Mouse (Mus musculus): ENCODE results near the gene Gm20662. TPM values are rescaled to one million over a fixed set of nuclear protein-coding genes. Genes with fewer than 3 reads are reported as not detected.

Gene Gm20662
- polyA plus RNA-seq, 1 experiment from 2014 or later, result 0.96 TPM

GRCm38 (mm10) chr9:107992197-107992596, 4.0 kb upstream of the Gm20662 start, which contains the start of gene Cdhr4:
Cdhr4 (plus strand) TSS chr9:107992497.
- H3K27ac ChIP-seq (replicated peaks; ENCODE audit: low read depth, low read length), result 0 out of 2 replicates have a peak within 1 kb of the TSS, but pooled peaks have one; percentile 21
- H3K4me1 ChIP-seq (ENCODE audit: control insufficient read depth, insufficient read depth, low read length), result peaks cover 3% of the 10 kb centered on the region; the same call in 1 of the 2 replicates
- H3K9me3 ChIP-seq (ENCODE audit: control insufficient read depth, low read length), result no peaks in the 10 kb centered on the region
- no peaks in the 10 kb centered on the region for H3K36me3 ChIP-seq (ENCODE audit: control insufficient read depth, insufficient read depth, low read length)
- ATAC-seq (ENCODE audit: insufficient number of reproducible peaks, low FRiP score, low TSS enrichment, low read depth) (no peak), DNase-seq (ENCODE audit: low spot score) (no peak)
- H3K4me2 ChIP-seq (ENCODE audit: low read depth, severe bottlenecking), result no peak within 1 kb of the TSS
- H3K4me3 ChIP-seq (ENCODE audit: low read depth, low read length), result no peak within 1 kb of the TSS
- H3K9ac ChIP-seq (ENCODE audit: low read length), result 0 out of 2 replicates have a peak within 1 kb of the TSS, but pooled peaks have one; percentile 7
- 63% methylated on average over 2 of the region's 2 CpGs for WGBS
- H3K27me3 ChIP-seq (ENCODE audit: control insufficient read depth, insufficient read depth, low read length), result no peaks in the 10 kb centered on the region

DNA sequence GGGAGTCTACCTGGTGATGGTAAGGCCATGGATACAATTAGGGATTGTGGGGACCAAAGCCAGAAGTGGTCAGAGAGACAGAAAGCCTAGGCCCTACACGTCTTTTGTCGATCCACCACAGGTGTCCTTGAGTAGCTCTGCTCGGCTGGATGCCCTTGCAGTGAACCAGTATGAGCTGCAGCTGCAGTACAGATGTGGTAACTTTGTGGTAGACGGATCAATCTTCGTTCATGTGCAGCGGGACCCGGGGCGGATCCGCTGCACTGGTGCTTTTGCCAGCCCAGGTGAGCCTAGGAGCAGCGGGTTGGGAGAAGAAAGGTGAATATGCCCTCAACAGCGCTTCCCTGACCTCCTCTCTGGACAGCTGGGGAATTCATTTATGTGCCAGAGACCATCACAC, 3.1 kb upstream of the Gm20662 start:
- Histone ChIP-seq H3K27ac (replicated peaks; ENCODE audit: low read depth, low read length) (no peak overlapping the region), H3K4me2 (ENCODE audit: low read depth, severe bottlenecking) (no peak overlapping the region), H3K9ac (ENCODE audit: low read length) (no peak overlapping the region), H3K4me3 (ENCODE audit: low read depth, low read length) (no peak overlapping the region), H3K9me3 (ENCODE audit: control insufficient read depth, low read length) (no peaks in the 10 kb centered on the region), H3K4me1 (ENCODE audit: control insufficient read depth, insufficient read depth, low read length) (0 out of 2 replicates have a peak, but pooled peaks cover under 1% of the 10 kb centered on the region), H3K36me3 (ENCODE audit: control insufficient read depth, insufficient read depth, low read length) (no peaks in the 10 kb centered on the region), H3K27me3 (ENCODE audit: control insufficient read depth, insufficient read depth, low read length) (no peaks in the 10 kb centered on the region)
- DNase-seq (ENCODE audit: low spot score) (no peak), ATAC-seq (ENCODE audit: insufficient number of reproducible peaks, low FRiP score, low TSS enrichment, low read depth) (no peak)
- WGBS, result 83% methylated on average over 11 of the region's 11 CpGs

DNA sequence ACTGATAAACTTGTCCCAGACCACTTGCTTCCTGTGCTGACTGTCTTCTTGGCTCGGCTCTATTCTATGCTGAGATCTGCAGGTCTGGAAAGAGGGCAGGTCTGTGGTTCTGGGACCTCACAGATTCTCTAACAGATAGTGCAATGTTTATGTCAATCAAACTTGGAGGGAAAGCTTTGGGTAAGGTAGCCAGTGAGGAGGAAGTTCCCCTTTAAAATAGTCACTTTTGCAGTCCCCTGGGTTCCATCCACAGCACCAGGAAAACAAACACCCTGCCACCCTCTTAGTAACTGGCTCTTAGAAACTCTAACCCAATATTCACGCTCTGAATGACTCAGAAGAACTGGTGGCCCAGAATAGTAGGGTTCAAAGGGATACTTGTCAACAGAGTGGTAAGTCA, 1.7 kb upstream of the Gm20662 start:
- Histone ChIP-seq H3K27ac (replicated peaks; ENCODE audit: low read depth, low read length) (no peak overlapping the region), H3K4me3 (ENCODE audit: low read depth, low read length) (no peak overlapping the region), H3K27me3 (ENCODE audit: control insufficient read depth, insufficient read depth, low read length) (no peaks in the 10 kb centered on the region), H3K9ac (ENCODE audit: low read length) (no peak overlapping the region), H3K36me3 (ENCODE audit: control insufficient read depth, insufficient read depth, low read length) (no peaks in the 10 kb centered on the region), H3K9me3 (ENCODE audit: control insufficient read depth, low read length) (no peaks in the 10 kb centered on the region), H3K4me1 (ENCODE audit: control insufficient read depth, insufficient read depth, low read length) (no peaks in the 10 kb centered on the region), H3K4me2 (ENCODE audit: low read depth, severe bottlenecking) (no peak overlapping the region)
- ATAC-seq (ENCODE audit: insufficient number of reproducible peaks, low FRiP score, low TSS enrichment, low read depth), result no peak
- WGBS, result 59% methylated on average over 2 of the region's 2 CpGs
- no peak for DNase-seq (ENCODE audit: low spot score)

- Histone ChIP-seq H3K4me1 (ENCODE audit: control insufficient read depth, insufficient read depth, low read length) (no peaks in the 10 kb centered on the region), H3K36me3 (ENCODE audit: control insufficient read depth, insufficient read depth, low read length) (no peaks in the 10 kb centered on the region), H3K4me3 (ENCODE audit: low read depth, low read length) (no peak overlapping the region), H3K27me3 (ENCODE audit: control insufficient read depth, insufficient read depth, low read length) (no peaks in the 10 kb centered on the region), H3K9me3 (ENCODE audit: control insufficient read depth, low read length) (no peaks in the 10 kb centered on the region), H3K27ac (replicated peaks; ENCODE audit: low read depth, low read length) (no peak overlapping the region), H3K9ac (ENCODE audit: low read length) (no peak overlapping the region), H3K4me2 (ENCODE audit: low read depth, severe bottlenecking) (no peak overlapping the region)
- ATAC-seq (ENCODE audit: insufficient number of reproducible peaks, low FRiP score, low TSS enrichment, low read depth), result no peak
- WGBS, result 93% methylated on average over 21 of the region's 21 CpGs
- no peak for DNase-seq (ENCODE audit: low spot score)
These were observed 636 bp upstream of the Gm20662 start for GRCm38 (mm10) chr9:107995513-107995912.

DNA sequence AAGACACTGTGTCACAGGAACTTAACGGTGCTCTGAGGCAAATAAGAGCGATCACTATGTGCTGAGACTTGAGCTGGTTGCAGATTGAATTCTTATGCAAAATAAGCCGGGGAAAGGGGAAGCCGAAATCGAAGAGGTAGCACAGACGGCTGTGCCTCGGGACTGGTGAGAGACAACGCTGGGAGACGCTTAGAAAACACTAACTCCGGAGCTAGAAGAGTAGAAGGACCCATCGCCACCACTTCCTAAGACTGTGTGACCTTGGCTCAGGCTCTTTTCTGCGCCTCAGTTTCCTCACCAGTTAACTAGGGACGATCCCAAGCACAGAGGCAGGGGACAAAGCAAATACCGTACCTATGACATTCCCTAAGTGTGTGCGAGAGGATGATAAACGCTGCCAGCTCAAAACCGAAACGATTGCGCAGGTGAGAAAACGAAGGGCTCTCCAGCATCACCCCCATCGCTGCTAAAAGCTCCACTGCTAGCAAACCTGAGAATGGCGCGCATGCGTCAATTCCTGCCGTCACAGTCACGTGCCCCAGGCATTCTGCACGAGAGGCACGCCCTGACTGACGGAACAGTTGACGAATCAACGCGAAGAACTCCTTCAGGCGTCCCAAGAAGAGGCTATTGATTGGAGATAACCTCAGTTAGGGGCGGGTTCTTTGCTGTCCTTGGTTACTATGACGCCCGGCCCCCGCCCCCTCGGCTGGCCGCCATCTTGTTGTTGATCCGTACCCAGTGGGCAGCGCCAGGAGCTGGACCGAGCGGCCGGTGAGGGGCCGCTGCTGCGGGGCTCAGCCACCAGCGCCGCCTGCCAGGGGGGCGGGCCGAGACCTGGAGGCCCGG, 6.0 kb downstream of the Gm20662 start, which contains the start of gene Ip6k1:
Gene Ip6k1, plus strand, starts transcription at position 580 of the 849 bp plus-strand sequence.
- Histone ChIP-seq H3K9me3 (ENCODE audit: control insufficient read depth, low read length) (no peaks in the 10 kb centered on the region), H3K36me3 (ENCODE audit: control insufficient read depth, insufficient read depth, low read length) (no peaks in the 10 kb centered on the region), H3K27me3 (ENCODE audit: control insufficient read depth, insufficient read depth, low read length) (no peaks in the 10 kb centered on the region), H3K9ac (ENCODE audit: low read length) (peak within 1 kb of the TSS; percentile 85), H3K4me1 (ENCODE audit: control insufficient read depth, insufficient read depth, low read length) (peaks cover 7% of the 10 kb centered on the region; the same call in 1 of the 2 replicates), H3K4me3 (ENCODE audit: low read depth, low read length) (peak within 1 kb of the TSS; percentile 93), H3K27ac (replicated peaks; ENCODE audit: low read depth, low read length) (peak within 1 kb of the TSS; percentile 32; the same call in 1 of the 2 replicates), H3K4me2 (ENCODE audit: low read depth, severe bottlenecking) (peak within 1 kb of the TSS; percentile 59)
- under 1% methylated on average over 48 of the region's 51 CpGs for WGBS
- DNase-seq (ENCODE audit: low spot score) (peak; percentile 100), ATAC-seq (ENCODE audit: insufficient number of reproducible peaks, low FRiP score, low TSS enrichment, low read depth) (peak; percentile 99)

DNA sequence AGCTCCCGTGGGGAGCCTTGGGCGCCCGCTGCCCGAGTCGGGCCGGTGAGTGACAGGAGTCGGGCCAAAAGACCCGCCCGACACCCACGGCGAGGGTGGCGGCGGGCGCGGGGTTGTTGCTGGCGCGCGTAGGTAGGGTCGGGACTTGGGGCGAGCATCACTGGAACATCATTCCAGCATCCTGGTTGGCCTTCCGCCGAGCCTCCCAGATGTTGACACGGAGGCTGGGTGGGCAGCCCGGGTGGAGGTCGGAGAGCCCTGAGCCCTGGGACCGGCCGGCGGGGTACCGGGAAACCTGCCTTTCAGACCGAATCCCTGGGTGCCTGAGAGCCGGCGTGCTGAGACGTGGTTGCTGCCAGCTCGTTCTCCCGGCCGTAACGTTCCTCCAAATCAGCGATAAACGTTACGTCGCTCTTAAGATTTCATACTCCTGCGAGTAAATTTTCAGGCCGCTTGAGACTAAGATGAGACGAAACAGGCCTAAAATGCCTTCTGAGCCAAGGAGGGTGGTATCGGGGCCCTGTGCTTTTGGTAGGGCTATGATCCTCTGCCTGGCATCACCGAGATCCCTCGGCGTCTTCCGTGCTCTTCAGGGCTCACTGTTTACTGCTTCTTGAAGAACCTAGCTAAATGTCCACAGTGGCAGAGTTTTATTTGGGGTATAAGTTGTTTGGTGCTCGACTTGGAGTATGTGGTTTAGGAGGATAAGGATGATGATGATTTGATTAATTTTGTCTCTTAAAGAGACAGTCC, 6.8 kb downstream of the Gm20662 start:
- ATAC-seq (ENCODE audit: insufficient number of reproducible peaks, low FRiP score, low TSS enrichment, low read depth), result no peak
- no peak for DNase-seq (ENCODE audit: low spot score)
- Histone ChIP-seq H3K9me3 (ENCODE audit: control insufficient read depth, low read length) (no peaks in the 10 kb centered on the region), H3K9ac (ENCODE audit: low read length) (peak overlapping the region; percentile 85), H3K4me3 (ENCODE audit: low read depth, low read length) (peak overlapping the region; percentile 93), H3K27ac (replicated peaks; ENCODE audit: low read depth, low read length) (peak overlapping the region; percentile 32; the same call in 1 of the 2 replicates), H3K4me2 (ENCODE audit: low read depth, severe bottlenecking) (peak overlapping the region; percentile 55), H3K4me1 (ENCODE audit: control insufficient read depth, insufficient read depth, low read length) (peaks cover 7% of the 10 kb centered on the region; the same call in 1 of the 2 replicates), H3K36me3 (ENCODE audit: control insufficient read depth, insufficient read depth, low read length) (no peaks in the 10 kb centered on the region), H3K27me3 (ENCODE audit: control insufficient read depth, insufficient read depth, low read length) (no peaks in the 10 kb centered on the region)
- WGBS, result under 1% methylated on average over 48 of the region's 50 CpGs

- WGBS, result 22% methylated on average over 8 of the region's 8 CpGs
- H3K4me3 ChIP-seq (ENCODE audit: low read depth, low read length), result peak overlapping the region; percentile 93
- H3K27ac ChIP-seq (replicated peaks; ENCODE audit: low read depth, low read length), result 0 out of 2 replicates have a peak overlapping the region, but pooled peaks have one; percentile 32
- H3K27me3 ChIP-seq (ENCODE audit: control insufficient read depth, insufficient read depth, low read length), result no peaks in the 10 kb centered on the region
- H3K4me1 ChIP-seq (ENCODE audit: control insufficient read depth, insufficient read depth, low read length), result peaks cover 7% of the 10 kb centered on the region; the same call in 1 of the 2 replicates
- H3K9ac ChIP-seq (ENCODE audit: low read length), result peak overlapping the region; percentile 85
- H3K4me2 ChIP-seq (ENCODE audit: low read depth, severe bottlenecking), result peak overlapping the region; percentile 55
- DNase-seq (ENCODE audit: low spot score), result no peak
- H3K36me3 ChIP-seq (ENCODE audit: control insufficient read depth, insufficient read depth, low read length), result no peaks in the 10 kb centered on the region
- no peaks in the 10 kb centered on the region for H3K9me3 ChIP-seq (ENCODE audit: control insufficient read depth, low read length)
- no peak for ATAC-seq (ENCODE audit: insufficient number of reproducible peaks, low FRiP score, low TSS enrichment, low read depth)
These were observed 7.4 kb downstream of the Gm20662 start for GRCm38 (mm10) chr9:108003531-108003890.

- no peaks in the 10 kb centered on the region for H3K9me3 ChIP-seq (ENCODE audit: control insufficient read depth, low read length)
- DNase-seq (ENCODE audit: low spot score), result no peak
- peaks cover 7% of the 10 kb centered on the region; the same call in 1 of the 2 replicates for H3K4me1 ChIP-seq (ENCODE audit: control insufficient read depth, insufficient read depth, low read length)
- no peaks in the 10 kb centered on the region; the same call in 1 of the 2 replicates for H3K36me3 ChIP-seq (ENCODE audit: control insufficient read depth, insufficient read depth, low read length)
- 92% methylated on average over 5 of the region's 5 CpGs for WGBS
- H3K27me3 ChIP-seq (ENCODE audit: control insufficient read depth, insufficient read depth, low read length), result no peaks in the 10 kb centered on the region
- no peak overlapping the region for H3K4me3 ChIP-seq (ENCODE audit: low read depth, low read length)
- H3K4me2 ChIP-seq (ENCODE audit: low read depth, severe bottlenecking), result no peak overlapping the region
- no peak overlapping the region for H3K27ac ChIP-seq (replicated peaks; ENCODE audit: low read depth, low read length)
- H3K9ac ChIP-seq (ENCODE audit: low read length), result no peak overlapping the region
- ATAC-seq (ENCODE audit: insufficient number of reproducible peaks, low FRiP score, low TSS enrichment, low read depth), result no peak
These were observed 11.9 kb downstream of the Gm20662 start for GRCm38 (mm10) chr9:108008041-108008440.

Measured in limb, embryonic 11.5 days (tissue).